Mouse (Mus musculus) hindbrain, embryonic 12.5 days (tissue): ENCODE measurements around the gene Tbc1d14. TPM values are rescaled to one million over a fixed set of nuclear protein-coding genes. Genes with fewer than 3 reads are reported as not detected.

Experiments
- ATAC-seq: fragments of 200-750 bp; cut with Nextera tagmentation; 2 replicates; pipeline ENCODE4 v1.8.0; 2017; ENCODE audit warnings: moderate TSS enrichment; ENCODE audit not compliant: low FRiP score
- H3K27ac ChIP-seq: fragments of 300-500 bp; sonication (generic); 2 replicates; pipeline ENCODE4 v1.5.1; 2016; ENCODE audit warnings: mild to moderate bottlenecking
- H3K27me3 ChIP-seq: fragments of 300-500 bp; sonication (generic); 2 replicates; pipeline ENCODE4 v1.6.1; 2016; ENCODE audit warnings: mild to moderate bottlenecking
- H3K36me3 ChIP-seq: fragments of 300-500 bp; sonication (generic); 2 replicates; pipeline ENCODE4 v1.6.1; 2016; ENCODE audit warnings: mild to moderate bottlenecking
- H3K4me1 ChIP-seq: fragments of 300-500 bp; sonication (generic); 2 replicates; pipeline ENCODE4 v1.6.1; 2016
- H3K4me2 ChIP-seq: fragments of 300-500 bp; sonication (generic); replicated peaks from 2 replicates; pipeline ENCODE4 v1.6.1; 2016; ENCODE audit warnings: mild to moderate bottlenecking
- H3K4me3 ChIP-seq: fragments of 300-500 bp; sonication (generic); 2 replicates; pipeline ENCODE4 v1.5.1; 2016; ENCODE audit warnings: mild to moderate bottlenecking
- H3K9ac ChIP-seq: fragments of 300-500 bp; sonication (generic); 2 replicates; pipeline ENCODE4 v1.6.1; 2016; ENCODE audit warnings: mild to moderate bottlenecking, moderate library complexity
- H3K9me3 ChIP-seq: fragments of 300-500 bp; sonication (generic); replicated peaks from 2 replicates; pipeline ENCODE4 v1.6.1; 2016; ENCODE audit warnings: mild to moderate bottlenecking
- WGBS: fragments of 180-500 bp; shearing (Covaris S2); methylation state at CpG from one replicate; pipeline ENCODE4 v1.1.7; 2016; 5-methylcytosine and 5-hydroxymethylcytosine counted together
- polyA plus RNA-seq: library from polyadenylated mRNA; unstranded; fragments of >200 nt; fragmentation: Nextera tagmentation; extraction: Ambion mirVana; gene quantifications from 2 replicates; pipeline ENCODE4 v1.2.1, GENCODE M21; 2016

The Tbc1d14 gene
- polyA plus RNA-seq, 1 experiment from 2014 or later, result 56.2 TPM

- Histone ChIP-seq H3K27me3 (no peaks in the 10 kb centered on the region), H3K9ac (no peak overlapping the region), H3K36me3 (peaks cover 38% of the 10 kb centered on the region), H3K27ac (no peak overlapping the region), H3K4me3 (no peak overlapping the region), H3K4me1 (no peaks in the 10 kb centered on the region), H3K9me3 (no peaks in the 10 kb centered on the region), H3K4me2 (no peak overlapping the region)
- no peak for ATAC-seq
- 37% methylated on average over 4 of the region's 4 CpGs for WGBS
Measured at GRCm38 (mm10) chr5:36597653-36598052, 4.6 kb upstream of the Tbc1d14 start.

- Histone ChIP-seq H3K27ac (no peak overlapping the region), H3K36me3 (peaks cover 24% of the 10 kb centered on the region), H3K4me3 (no peak overlapping the region), H3K4me1 (no peaks in the 10 kb centered on the region), H3K9ac (no peak overlapping the region), H3K27me3 (no peaks in the 10 kb centered on the region), H3K4me2 (no peak overlapping the region), H3K9me3 (no peaks in the 10 kb centered on the region)
- no peak for ATAC-seq
- 83% methylated on average over 5 of the region's 5 CpGs for WGBS
Measured at GRCm38 (mm10) chr5:36596225-36596624, 3.1 kb upstream of the Tbc1d14 start.

- Histone ChIP-seq H3K4me1 (no peaks in the 10 kb centered on the region), H3K4me2 (no peak overlapping the region), H3K36me3 (peaks cover 15% of the 10 kb centered on the region), H3K27ac (no peak overlapping the region), H3K4me3 (no peak overlapping the region), H3K9ac (no peak overlapping the region), H3K9me3 (no peaks in the 10 kb centered on the region), H3K27me3 (no peaks in the 10 kb centered on the region)
- 29% methylated on average over 3 of the region's 3 CpGs for WGBS
- ATAC-seq, result no peak
Measured at GRCm38 (mm10) chr5:36595115-36595514, 2.0 kb upstream of the Tbc1d14 start.

DNA sequence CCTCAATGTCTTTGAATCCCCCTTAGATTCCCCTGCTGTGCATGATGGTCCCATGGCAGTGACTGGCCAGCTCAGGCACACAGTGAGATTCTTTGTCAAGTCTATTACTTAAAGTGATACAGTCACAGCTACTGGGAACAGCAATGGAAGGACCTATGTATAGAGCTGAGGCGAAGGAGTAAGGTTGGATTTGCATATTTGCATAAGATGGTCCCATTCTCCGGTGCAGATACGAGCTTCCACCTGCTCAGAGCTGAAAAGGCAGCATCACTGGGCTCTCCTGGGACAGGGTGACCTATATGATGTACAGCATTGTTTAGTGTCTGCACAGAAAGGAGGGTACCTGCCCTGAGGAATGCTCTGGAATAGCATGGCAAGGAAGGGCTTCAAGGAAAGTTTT lies 1.3 kb upstream of the Tbc1d14 start:
- no peak for ATAC-seq
- H3K9ac ChIP-seq, result no peak overlapping the region
- H3K36me3 ChIP-seq, result peaks cover 7% of the 10 kb centered on the region
- no peaks in the 10 kb centered on the region for H3K4me1 ChIP-seq
- no peak overlapping the region for H3K27ac ChIP-seq
- 84% methylated on average over 3 of the region's 3 CpGs for WGBS
- H3K4me2 ChIP-seq, result no peak overlapping the region
- H3K4me3 ChIP-seq, result no peak overlapping the region
- no peaks in the 10 kb centered on the region for H3K27me3 ChIP-seq
- no peaks in the 10 kb centered on the region for H3K9me3 ChIP-seq

DNA sequence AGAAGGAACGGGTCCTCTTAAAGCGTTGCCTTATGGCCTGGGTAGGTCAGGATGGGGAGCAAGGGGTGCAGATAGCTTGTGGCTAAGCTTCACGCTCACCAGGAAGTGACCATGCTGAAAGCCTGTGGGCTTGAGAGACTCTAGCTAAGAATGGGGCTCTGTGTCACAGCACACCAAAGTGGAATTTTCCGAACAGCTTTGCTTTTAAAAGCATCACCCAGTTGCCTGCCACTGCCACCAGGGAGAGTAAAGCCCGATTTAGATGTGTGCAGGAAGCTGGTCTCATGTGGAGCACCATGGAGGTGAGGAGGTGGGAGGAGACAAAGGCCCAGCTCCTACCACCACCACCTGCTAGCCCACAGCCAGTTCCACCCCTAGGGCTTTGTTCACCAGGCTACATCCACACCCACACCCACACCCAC lies 2.6 kb downstream of the Tbc1d14 start:
- no peak overlapping the region for H3K4me3 ChIP-seq
- no peak overlapping the region for H3K27ac ChIP-seq
- no peaks in the 10 kb centered on the region for H3K9me3 ChIP-seq
- H3K9ac ChIP-seq, result no peak overlapping the region
- H3K27me3 ChIP-seq, result no peaks in the 10 kb centered on the region
- H3K4me1 ChIP-seq, result no peaks in the 10 kb centered on the region
- 71% methylated on average over 5 of the region's 5 CpGs for WGBS
- no peak for ATAC-seq
- H3K36me3 ChIP-seq, result no peaks in the 10 kb centered on the region
- no peak overlapping the region for H3K4me2 ChIP-seq

DNA sequence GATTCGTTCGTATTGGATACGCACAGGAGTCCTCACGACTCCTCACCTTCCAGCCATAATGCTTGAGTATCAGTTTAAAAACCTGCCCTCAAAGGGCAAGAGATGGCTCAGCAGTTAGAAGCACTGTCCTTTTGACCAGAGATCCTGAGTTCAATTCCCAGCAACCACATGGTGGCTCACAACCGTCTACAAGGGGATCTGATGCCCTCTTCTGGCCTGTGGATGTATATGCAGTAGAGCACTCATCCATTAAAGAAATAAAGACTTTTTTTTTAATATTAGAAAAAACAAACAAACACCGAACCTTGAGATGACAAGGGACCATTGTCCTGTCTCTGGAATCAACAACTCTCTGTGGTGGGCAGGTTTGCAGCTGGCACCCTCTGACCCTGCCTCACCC lies 8.8 kb downstream of the Tbc1d14 start:
- Histone ChIP-seq H3K4me1 (peaks cover 13% of the 10 kb centered on the region), H3K9ac (no peak overlapping the region), H3K4me3 (no peak overlapping the region), H3K36me3 (no peaks in the 10 kb centered on the region), H3K4me2 (no peak overlapping the region), H3K27ac (no peak overlapping the region), H3K9me3 (no peaks in the 10 kb centered on the region), H3K27me3 (no peaks in the 10 kb centered on the region)
- ATAC-seq, result no peak
- WGBS, result 68% methylated on average over 6 of the region's 6 CpGs

- peak; percentile 96 for ATAC-seq
- Histone ChIP-seq H3K27ac (peak overlapping the region; percentile 82), H3K9me3 (no peaks in the 10 kb centered on the region), H3K9ac (peak overlapping the region; percentile 76), H3K4me3 (peak overlapping the region; percentile 54), H3K4me1 (peaks cover 13% of the 10 kb centered on the region), H3K36me3 (no peaks in the 10 kb centered on the region), H3K27me3 (no peaks in the 10 kb centered on the region), H3K4me2 (peak overlapping the region; percentile 89)
- 2% methylated on average over 54 of the region's 54 CpGs for WGBS
Measured at GRCm38 (mm10) chr5:36581924-36582642, 11.0 kb downstream of the Tbc1d14 start.

- Histone ChIP-seq H3K4me2 (peak overlapping the region; percentile 89), H3K9me3 (no peaks in the 10 kb centered on the region), H3K27ac (peak overlapping the region; percentile 82), H3K4me3 (peak overlapping the region; percentile 54), H3K27me3 (no peaks in the 10 kb centered on the region), H3K4me1 (peaks cover 13% of the 10 kb centered on the region), H3K36me3 (no peaks in the 10 kb centered on the region), H3K9ac (peak overlapping the region; percentile 76)
- WGBS, result 1% methylated on average over 35 of the region's 40 CpGs
- peak; percentile 27 for ATAC-seq
Measured at GRCm38 (mm10) chr5:36581259-36581923, 11.7 kb downstream of the Tbc1d14 start.

DNA sequence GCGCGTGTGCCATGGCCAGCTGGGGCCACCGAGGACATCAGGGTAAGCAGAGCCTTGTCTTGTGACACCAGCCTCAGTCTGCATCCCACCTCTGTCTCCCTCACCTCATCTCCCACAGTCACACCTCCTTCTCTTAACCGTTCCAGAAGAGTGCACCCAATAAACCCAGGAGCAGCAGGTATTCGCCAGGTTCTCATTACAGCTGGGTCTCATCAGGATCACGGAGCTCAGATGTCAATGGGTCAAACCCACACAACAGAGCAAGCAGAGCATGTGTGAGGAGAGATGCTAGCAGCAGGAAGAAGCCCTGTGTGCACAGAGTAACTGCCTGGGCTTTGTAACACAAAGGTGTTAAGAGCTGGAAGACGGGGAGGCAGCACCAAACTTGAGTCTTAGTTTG lies 13.1 kb downstream of the Tbc1d14 start:
- H3K4me3 ChIP-seq, result no peak overlapping the region
- H3K27ac ChIP-seq, result no peak overlapping the region
- H3K36me3 ChIP-seq, result no peaks in the 10 kb centered on the region
- no peaks in the 10 kb centered on the region for H3K9me3 ChIP-seq
- no peak overlapping the region for H3K4me2 ChIP-seq
- H3K9ac ChIP-seq, result no peak overlapping the region
- no peak for ATAC-seq
- no peaks in the 10 kb centered on the region for H3K27me3 ChIP-seq
- H3K4me1 ChIP-seq, result peaks cover 13% of the 10 kb centered on the region
- 84% methylated on average over 7 of the region's 7 CpGs for WGBS

DNA sequence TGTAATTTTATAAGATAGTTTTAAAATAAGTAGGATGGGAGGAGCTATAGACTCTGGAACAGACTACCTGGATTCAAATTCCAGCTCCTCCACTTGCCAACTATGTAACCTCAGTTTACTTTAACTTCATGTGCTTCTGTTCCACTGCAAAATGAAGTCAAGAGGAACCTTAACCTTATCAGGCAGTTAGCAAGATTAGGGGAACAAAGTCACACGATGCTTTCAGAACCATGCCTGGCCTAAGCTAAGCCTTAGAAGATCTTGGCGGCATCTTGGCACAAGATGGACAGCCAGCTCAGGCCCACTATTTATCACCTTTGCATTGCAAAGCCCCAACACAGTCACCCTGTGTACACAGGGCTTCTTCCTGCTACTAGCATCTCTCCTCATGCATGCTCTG lies 14.1 kb downstream of the Tbc1d14 start:
- H3K27me3 ChIP-seq, result no peaks in the 10 kb centered on the region
- no peaks in the 10 kb centered on the region for H3K36me3 ChIP-seq
- H3K4me1 ChIP-seq, result peaks cover 18% of the 10 kb centered on the region
- no peak for ATAC-seq
- H3K4me2 ChIP-seq, result no peak overlapping the region
- no peak overlapping the region for H3K27ac ChIP-seq
- H3K4me3 ChIP-seq, result no peak overlapping the region
- H3K9me3 ChIP-seq, result no peaks in the 10 kb centered on the region
- WGBS, result 91% methylated on average over 2 of the region's 2 CpGs
- no peak overlapping the region for H3K9ac ChIP-seq

DNA sequence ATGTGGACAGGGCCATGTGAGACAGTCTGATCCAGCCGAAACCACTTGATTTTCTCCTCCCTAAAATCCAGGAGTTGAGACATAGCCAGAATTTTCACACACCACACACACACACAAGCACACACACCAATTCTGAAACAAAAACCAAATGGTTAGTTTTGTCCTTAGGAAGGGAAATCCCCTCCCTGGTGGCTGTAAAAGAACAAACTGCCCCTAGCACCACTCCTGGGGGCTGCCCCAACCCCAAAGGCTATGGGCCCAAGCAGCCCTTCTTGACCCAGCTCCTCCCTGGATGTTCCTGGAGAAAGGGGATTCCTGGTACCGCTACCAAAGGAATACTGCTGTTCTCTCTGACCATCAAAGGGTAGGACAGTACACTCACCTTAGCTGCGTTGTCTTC lies 16.6 kb downstream of the Tbc1d14 start:
- H3K4me1 ChIP-seq, result peaks cover 13% of the 10 kb centered on the region
- H3K27me3 ChIP-seq, result no peaks in the 10 kb centered on the region
- 92% methylated on average over 3 of the region's 3 CpGs for WGBS
- no peak overlapping the region for H3K9ac ChIP-seq
- H3K4me2 ChIP-seq, result no peak overlapping the region
- H3K36me3 ChIP-seq, result peaks cover 2% of the 10 kb centered on the region; the same call in 1 of the 2 replicates
- no peak for ATAC-seq
- H3K27ac ChIP-seq, result no peak overlapping the region
- H3K4me3 ChIP-seq, result no peak overlapping the region
- no peaks in the 10 kb centered on the region for H3K9me3 ChIP-seq

- Histone ChIP-seq H3K4me2 (no peak overlapping the region), H3K9me3 (no peaks in the 10 kb centered on the region), H3K4me3 (no peak overlapping the region), H3K27me3 (no peaks in the 10 kb centered on the region), H3K4me1 (peaks cover 5% of the 10 kb centered on the region; the same call in 1 of the 2 replicates), H3K36me3 (peaks cover 7% of the 10 kb centered on the region), H3K27ac (no peak overlapping the region), H3K9ac (no peak overlapping the region)
- 87% methylated on average over 1 of the region's 1 CpGs for WGBS
- no peak for ATAC-seq
Measured at GRCm38 (mm10) chr5:36575745-36576144, 17.3 kb downstream of the Tbc1d14 start.

DNA sequence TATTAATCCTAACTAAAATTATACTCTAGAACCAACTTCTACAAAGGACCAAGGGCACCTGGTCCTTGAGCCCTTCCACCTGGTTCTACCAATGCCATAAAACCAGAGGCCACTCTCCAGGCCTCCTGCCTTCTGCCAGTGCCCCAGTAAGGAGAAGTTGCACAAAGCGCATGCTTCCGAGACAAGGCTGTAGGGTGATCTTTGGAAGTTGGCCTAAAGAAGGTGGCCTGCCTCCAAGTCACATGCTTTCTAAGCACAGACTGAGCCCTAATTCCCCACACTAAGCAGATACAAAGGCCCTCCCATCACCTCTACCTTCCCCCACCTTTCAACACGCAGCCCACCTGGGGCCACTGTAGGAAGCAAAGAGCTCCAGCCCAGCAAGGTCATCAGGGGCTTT lies 17.8 kb downstream of the Tbc1d14 start:
- WGBS, result 87% methylated on average over 3 of the region's 3 CpGs
- Histone ChIP-seq H3K36me3 (peaks cover 7% of the 10 kb centered on the region), H3K9me3 (no peaks in the 10 kb centered on the region), H3K27me3 (no peaks in the 10 kb centered on the region), H3K4me3 (no peak overlapping the region), H3K9ac (no peak overlapping the region), H3K4me1 (peaks cover 5% of the 10 kb centered on the region; the same call in 1 of the 2 replicates), H3K27ac (no peak overlapping the region), H3K4me2 (no peak overlapping the region)
- no peak for ATAC-seq
